8 mouse cellular contexts compared by ENCODE assay signal in genomic region chr15:89168922-89169321, GRCm38 (mm10). TPM values are rescaled to one million over a fixed set of nuclear protein-coding genes. Genes with fewer than 3 reads are reported as not detected.
DNase-seq lines count a peak whose midpoint lies in the region; ATAC-seq lines count a peak whose summit lies in the region.

No protein-coding gene starts in this region.

- H3K4me3 ChIP-seq in heart, embryonic 15.5 days: peak overlapping the region; percentile 31
- H3K4me3 ChIP-seq in forebrain, embryonic 10.5 days: peak overlapping the region; percentile 24; the same call in 1 of the 2 replicates
- peak overlapping the region; percentile 6; the same call in 1 of the 2 replicates for H3K4me3 ChIP-seq in limb, embryonic 12.5 days (replicated peaks)

- DNase-seq in heart, postnatal 36 days: no peak
- peak; percentile 75 for DNase-seq in brain, adult 2 months (ENCODE audit: low read depth, low spot score)
- no peak for DNase-seq in forebrain, embryonic 10.5 days (ENCODE audit: extremely low spot score, low spot score)
- no peak for DNase-seq in layer of hippocampus, adult 11-12 months (ENCODE audit: low spot score)
- no peak for DNase-seq in layer of hippocampus, postnatal 10 days (ENCODE audit: low spot score in 2 of 2)

- ATAC-seq in heart, embryonic 15.5 days (replicated peaks; ENCODE audit: insufficient number of reproducible peaks, insufficient read depth, low FRiP score, low read depth): no peak
- ATAC-seq in limb, embryonic 12.5 days (ENCODE audit: insufficient number of reproducible peaks, insufficient read depth, low FRiP score, low TSS enrichment, low read depth): no peak
- no peak for ATAC-seq in erythroid progenitor cell, adult 5-6 weeks (replicated peaks; ENCODE audit: low FRiP score, poor library complexity, severe bottlenecking)

- 29% methylated on average over 10 of the region's 10 CpGs for WGBS in heart, embryonic 15.5 days
- 62% methylated on average over 10 of the region's 10 CpGs for WGBS in forebrain, embryonic 10.5 days
- WGBS in limb, embryonic 12.5 days: 57% methylated on average over 10 of the region's 10 CpGs

- peaks cover 43% of the 10 kb centered on the region for H3K36me3 ChIP-seq in heart, embryonic 15.5 days
- H3K36me3 ChIP-seq in forebrain, embryonic 10.5 days (replicated peaks): peaks cover 81% of the 10 kb centered on the region
- peaks cover 59% of the 10 kb centered on the region for H3K36me3 ChIP-seq in limb, embryonic 12.5 days

- H3K27ac ChIP-seq in heart, embryonic 15.5 days: peak overlapping the region; percentile 94
- peak overlapping the region; percentile 75 for H3K27ac ChIP-seq in forebrain, embryonic 10.5 days
- H3K27ac ChIP-seq in limb, embryonic 12.5 days: peak overlapping the region; percentile 77

- intact Hi-C loops in heart, postnatal 36 days (cut with DNase I): no loop called here

- peak overlapping the region; percentile 29; the same call in 1 of the 2 replicates for H3K9ac ChIP-seq in heart, embryonic 15.5 days
- H3K9ac ChIP-seq in limb, embryonic 12.5 days (replicated peaks): no peak overlapping the region

- no peaks in the 10 kb centered on the region for H3K27me3 ChIP-seq in heart, embryonic 15.5 days
- no peaks in the 10 kb centered on the region for H3K27me3 ChIP-seq in forebrain, embryonic 10.5 days (ENCODE audit: poor library complexity, severe bottlenecking)
- H3K27me3 ChIP-seq in limb, embryonic 12.5 days: no peaks in the 10 kb centered on the region

- peak overlapping the region; percentile 54 for H3K4me2 ChIP-seq in heart, embryonic 15.5 days
- peak overlapping the region; percentile 38 for H3K4me2 ChIP-seq in limb, embryonic 12.5 days

- peaks cover 59% of the 10 kb centered on the region for H3K4me1 ChIP-seq in heart, embryonic 15.5 days (replicated peaks)
- H3K4me1 ChIP-seq in forebrain, embryonic 10.5 days: peaks cover 56% of the 10 kb centered on the region
- peaks cover 52% of the 10 kb centered on the region for H3K4me1 ChIP-seq in limb, embryonic 12.5 days (replicated peaks)

- H3K9me3 ChIP-seq in heart, embryonic 15.5 days (replicated peaks): no peaks in the 10 kb centered on the region
- no peaks in the 10 kb centered on the region for H3K9me3 ChIP-seq in forebrain, embryonic 10.5 days
- H3K9me3 ChIP-seq in limb, embryonic 12.5 days: no peaks in the 10 kb centered on the region

RNA-seq across cellular contexts. Expression of gene Plxnb2, which starts 11.7 kb away (rescaled TPM):
- polyA plus RNA-seq in heart, embryonic 15.5 days (2015; fragmentation: Nextera tagmentation; extraction: Ambion mirVana): 76.5 and 109 TPM in 2 replicates
- 100 to 1,000 TPM in 1 of 2 experiments, 10 to 100 TPM in 1; 92.4 to 100 TPM for total RNA-seq in heart, postnatal 36 days (2021)
- 144 and 155 TPM in 2 replicates for polyA plus RNA-seq in forebrain, embryonic 10.5 days (2016; fragmentation: Nextera tagmentation; extraction: Ambion mirVana)
- 157 and 170 TPM in 2 replicates for polyA plus RNA-seq in limb, embryonic 12.5 days (2016; fragmentation: Nextera tagmentation; extraction: Ambion mirVana)
- 7.2 and 9.2 TPM in 2 replicates for total RNA-seq in erythroid progenitor cell, adult 5-6 weeks (2015; ENCODE audit: low replicate concordance)
- 1.9 and 8.2 TPM in 2 replicates for total RNA-seq in erythroid progenitor cell, adult 5-6 weeks (2017; ENCODE audit: low replicate concordance)
- total RNA-seq in layer of hippocampus, postnatal 10 days (2021): 10 to 100 TPM; 65.4 to 78.2 TPM

RNA-seq across cellular contexts. Expression of gene Mapk11, which starts 19.5 kb away (rescaled TPM):
- 3.1 and 4.1 TPM in 2 replicates for polyA plus RNA-seq in heart, embryonic 15.5 days (2015; fragmentation: Nextera tagmentation; extraction: Ambion mirVana)
- 1 to 10 TPM; 1.7 to 2.0 TPM for total RNA-seq in heart, postnatal 36 days (2021)
- 35.7 and 36.3 TPM in 2 replicates for polyA plus RNA-seq in forebrain, embryonic 10.5 days (2016; fragmentation: Nextera tagmentation; extraction: Ambion mirVana)
- 13.6 and 14.4 TPM in 2 replicates for polyA plus RNA-seq in limb, embryonic 12.5 days (2016; fragmentation: Nextera tagmentation; extraction: Ambion mirVana)
- 0.72 and 2.1 TPM in 2 replicates for total RNA-seq in erythroid progenitor cell, adult 5-6 weeks (2015; ENCODE audit: low replicate concordance)
- 0.51 TPM in 1 of 2 replicates, not detected in the other for total RNA-seq in erythroid progenitor cell, adult 5-6 weeks (2017; ENCODE audit: low replicate concordance)
- total RNA-seq in layer of hippocampus, postnatal 10 days (2021): 10 to 100 TPM; 18.4 to 25.3 TPM

RNA-seq across cellular contexts. Expression of gene Dennd6b, which starts 27.4 kb away (rescaled TPM):
- polyA plus RNA-seq in heart, embryonic 15.5 days (2015; fragmentation: Nextera tagmentation; extraction: Ambion mirVana): 15.3 and 18.2 TPM in 2 replicates
- total RNA-seq in heart, postnatal 36 days (2021): 10 to 100 TPM in 1 of 2 experiments, 1 to 10 TPM in 1; 8.9 to 10.5 TPM
- 26.4 and 27.7 TPM in 2 replicates for polyA plus RNA-seq in forebrain, embryonic 10.5 days (2016; fragmentation: Nextera tagmentation; extraction: Ambion mirVana)
- polyA plus RNA-seq in limb, embryonic 12.5 days (2016; fragmentation: Nextera tagmentation; extraction: Ambion mirVana): 30.1 and 31.2 TPM in 2 replicates
- 1.7 TPM in 1 of 2 replicates, not detected in the other for total RNA-seq in erythroid progenitor cell, adult 5-6 weeks (2015; ENCODE audit: low replicate concordance)
- total RNA-seq in erythroid progenitor cell, adult 5-6 weeks (2017; ENCODE audit: low replicate concordance): 0.76 and 1.5 TPM in 2 replicates
- total RNA-seq in layer of hippocampus, postnatal 10 days (2021): 10 to 100 TPM; 33.1 to 37.5 TPM

RNA-seq across cellular contexts. Expression of gene Mapk12, which starts 28.4 kb away (rescaled TPM):
- 16.0 and 19.1 TPM in 2 replicates for polyA plus RNA-seq in heart, embryonic 15.5 days (2015; fragmentation: Nextera tagmentation; extraction: Ambion mirVana)
- total RNA-seq in heart, postnatal 36 days (2021): 10 to 100 TPM; 21.5 to 23.7 TPM
- polyA plus RNA-seq in forebrain, embryonic 10.5 days (2016; fragmentation: Nextera tagmentation; extraction: Ambion mirVana): 34.9 and 38.4 TPM in 2 replicates
- polyA plus RNA-seq in limb, embryonic 12.5 days (2016; fragmentation: Nextera tagmentation; extraction: Ambion mirVana): 8.9 and 9.3 TPM in 2 replicates
- total RNA-seq in erythroid progenitor cell, adult 5-6 weeks (2015; ENCODE audit: low replicate concordance): not detected in 2 replicates
- total RNA-seq in erythroid progenitor cell, adult 5-6 weeks (2017; ENCODE audit: low replicate concordance): 0.51 TPM in 1 of 2 replicates, not detected in the other
- total RNA-seq in layer of hippocampus, postnatal 10 days (2021): 1 to 10 TPM; 4.0 to 5.5 TPM

RNA-seq across cellular contexts. Expression of gene Hdac10, which starts 40.4 kb away (rescaled TPM):
- 14.8 and 18.2 TPM in 2 replicates for polyA plus RNA-seq in heart, embryonic 15.5 days (2015; fragmentation: Nextera tagmentation; extraction: Ambion mirVana)
- 1 to 10 TPM; 7.1 to 7.4 TPM for total RNA-seq in heart, postnatal 36 days (2021)
- polyA plus RNA-seq in forebrain, embryonic 10.5 days (2016; fragmentation: Nextera tagmentation; extraction: Ambion mirVana): 15.0 and 16.5 TPM in 2 replicates
- polyA plus RNA-seq in limb, embryonic 12.5 days (2016; fragmentation: Nextera tagmentation; extraction: Ambion mirVana): 15.0 and 15.2 TPM in 2 replicates
- total RNA-seq in erythroid progenitor cell, adult 5-6 weeks (2015; ENCODE audit: low replicate concordance): 4.3 TPM in 1 of 2 replicates, not detected in the other
- 1.3 TPM in 1 of 2 replicates, not detected in the other for total RNA-seq in erythroid progenitor cell, adult 5-6 weeks (2017; ENCODE audit: low replicate concordance)
- 10 to 100 TPM; 17.2 to 19.4 TPM for total RNA-seq in layer of hippocampus, postnatal 10 days (2021)

Comparison
In these comparisons a context has a peak if more than half of its experiments do, and no peak if none do; other contexts are left out.
1. RNA of gene Plxnb2, which starts 11.7 kb away (total RNA-seq): 92.4 to 100 TPM in heart, postnatal 36 days and 65.4 to 78.2 TPM in layer of hippocampus, postnatal 10 days; 1.9 to 9.2 TPM in erythroid progenitor cell, adult 5-6 weeks; every median in the first group is over 4 times any median in the second.
2. RNA of gene Mapk11, which starts 19.5 kb away (total RNA-seq): 18.4 to 25.3 TPM in layer of hippocampus, postnatal 10 days; 0.51 to 2.1 TPM in erythroid progenitor cell, adult 5-6 weeks and 1.7 to 2.0 TPM in heart, postnatal 36 days; every median in the first group is over 4 times any median in the second.
3. Peak in every context shown above with its lines, with median percentiles within 50 percentile points of each other: H3K27ac ChIP-seq and H3K4me3 ChIP-seq.